Mouse (Mus musculus): ENCODE measurements at regions not wholly inside any gene's neighbourhood (a gene's known extent, or its start where the extent isn't known, plus 50 kb on each side); places are given as distances from the start of the nearest gene placed in this dataset.

- TF ChIP-seq CTCF (IDR thresholded peaks at IDR 0.05; ENCODE audit: low read depth) (no peak), EP300 (IDR thresholded peaks at IDR 0.05; ENCODE audit: low read depth) (no peak)
Observed at GRCm38 (mm10) chr2:19759577-19759976, 102.0 kb downstream of the Otud1 start.
